Mouse (Mus musculus): ENCODE measurements at regions not wholly inside any gene's neighbourhood (a gene's known extent, or its start where the extent isn't known, plus 50 kb on each side); places are given as distances from the start of the nearest gene placed in this dataset.
A peak's percentile ranks its signal among the peaks of the same experiment; 100 is the strongest.

GRCm38 (mm10) chr3:137156250-137156975, 184.5 kb upstream of the Emcn start:
- H3K36me3 ChIP-seq: no peaks in the 10 kb centered on the region
- no peaks in the 10 kb centered on the region for H3K9me3 ChIP-seq
- no peak for ATAC-seq (ENCODE audit: insufficient read depth, low FRiP score, low read depth)
- no peak overlapping the region for H3K9ac ChIP-seq
- no peak overlapping the region for H3K4me3 ChIP-seq (replicated peaks)
- no peaks in the 10 kb centered on the region for H3K27me3 ChIP-seq (replicated peaks)
- no peaks in the 10 kb centered on the region for H3K4me1 ChIP-seq
- H3K27ac ChIP-seq: no peak overlapping the region
- WGBS: 61% methylated on average over 11 of the region's 11 CpGs
- H3K4me2 ChIP-seq: 0 out of 2 replicates have a peak overlapping the region, but pooled peaks have one; percentile 23

GRCm38 (mm10) chr3:137189035-137189434, 151.8 kb upstream of the Emcn start:
- no peak for ATAC-seq (ENCODE audit: insufficient read depth, low FRiP score, low read depth)
- Histone ChIP-seq H3K4me1 (no peaks in the 10 kb centered on the region), H3K9ac (no peak overlapping the region), H3K4me3 (replicated peaks) (no peak overlapping the region), H3K4me2 (no peak overlapping the region), H3K27ac (no peak overlapping the region), H3K36me3 (no peaks in the 10 kb centered on the region), H3K27me3 (replicated peaks) (no peaks in the 10 kb centered on the region), H3K9me3 (no peaks in the 10 kb centered on the region)
- WGBS: 59% methylated on average over 1 of the region's 1 CpGs

- Histone ChIP-seq H3K4me2 (no peak overlapping the region), H3K27ac (no peak overlapping the region), H3K4me3 (replicated peaks) (no peak overlapping the region), H3K4me1 (no peaks in the 10 kb centered on the region), H3K9ac (no peak overlapping the region), H3K9me3 (no peaks in the 10 kb centered on the region), H3K36me3 (no peaks in the 10 kb centered on the region), H3K27me3 (replicated peaks) (no peaks in the 10 kb centered on the region)
- no peak for ATAC-seq (ENCODE audit: insufficient read depth, low FRiP score, low read depth)
- WGBS: 65% methylated on average over 5 of the region's 5 CpGs
These were observed 150.4 kb upstream of the Emcn start for GRCm38 (mm10) chr3:137190489-137190888.

- Histone ChIP-seq H3K27me3 (replicated peaks) (no peaks in the 10 kb centered on the region), H3K27ac (no peak overlapping the region), H3K9ac (no peak overlapping the region), H3K9me3 (no peaks in the 10 kb centered on the region), H3K4me2 (no peak overlapping the region), H3K4me1 (no peaks in the 10 kb centered on the region), H3K4me3 (replicated peaks) (no peak overlapping the region), H3K36me3 (no peaks in the 10 kb centered on the region)
- ATAC-seq (ENCODE audit: insufficient read depth, low FRiP score, low read depth): no peak
- WGBS: 81% methylated on average over 4 of the region's 4 CpGs
These were observed 149.9 kb upstream of the Emcn start for GRCm38 (mm10) chr3:137191009-137191408.

GRCm38 (mm10) chr3:137193873-137194272, 147.0 kb upstream of the Emcn start:
- WGBS: 73% methylated on average over 1 of the region's 1 CpGs
- no peaks in the 10 kb centered on the region for H3K9me3 ChIP-seq

GRCm38 (mm10) chr3:137211667-137212066, 129.2 kb upstream of the Emcn start:
- ATAC-seq (ENCODE audit: insufficient read depth, low FRiP score, low read depth): no peak
- no peaks in the 10 kb centered on the region for H3K9me3 ChIP-seq
- no peaks in the 10 kb centered on the region for H3K36me3 ChIP-seq
- no peaks in the 10 kb centered on the region for H3K27me3 ChIP-seq (replicated peaks)
- 81% methylated on average over 3 of the region's 3 CpGs for WGBS
- H3K4me3 ChIP-seq (replicated peaks): no peak overlapping the region
- H3K27ac ChIP-seq: no peak overlapping the region
- no peak overlapping the region for H3K9ac ChIP-seq
- no peak overlapping the region for H3K4me2 ChIP-seq
- no peaks in the 10 kb centered on the region for H3K4me1 ChIP-seq

More at GRCm38 (mm10) chr3:137193873-137194272, 147.0 kb upstream of the Emcn start:
- Histone ChIP-seq H3K4me2 (no peak overlapping the region), H3K36me3 (no peaks in the 10 kb centered on the region), H3K9ac (no peak overlapping the region), H3K4me3 (replicated peaks) (no peak overlapping the region), H3K27ac (no peak overlapping the region), H3K27me3 (replicated peaks) (no peaks in the 10 kb centered on the region), H3K4me1 (no peaks in the 10 kb centered on the region)
- ATAC-seq (ENCODE audit: insufficient read depth, low FRiP score, low read depth): no peak

- Histone ChIP-seq H3K4me3 (replicated peaks) (no peak overlapping the region), H3K4me1 (no peaks in the 10 kb centered on the region), H3K27ac (no peak overlapping the region), H3K9me3 (no peaks in the 10 kb centered on the region), H3K9ac (no peak overlapping the region), H3K36me3 (no peaks in the 10 kb centered on the region), H3K4me2 (no peak overlapping the region), H3K27me3 (replicated peaks) (no peaks in the 10 kb centered on the region)
- 76% methylated on average over 1 of the region's 1 CpGs for WGBS
- no peak for ATAC-seq (ENCODE audit: insufficient read depth, low FRiP score, low read depth)
These were observed 124.8 kb upstream of the Emcn start for GRCm38 (mm10) chr3:137216036-137216435.

- H3K9ac ChIP-seq: no peak overlapping the region
- H3K4me2 ChIP-seq: no peak overlapping the region
- no peaks in the 10 kb centered on the region for H3K27me3 ChIP-seq (replicated peaks)
These were observed 123.6 kb upstream of the Emcn start for GRCm38 (mm10) chr3:137217245-137217644.

GRCm38 (mm10) chr3:137217926-137218325, 122.9 kb upstream of the Emcn start:
- Histone ChIP-seq H3K4me2 (no peak overlapping the region), H3K9me3 (no peaks in the 10 kb centered on the region), H3K9ac (no peak overlapping the region), H3K4me1 (no peaks in the 10 kb centered on the region), H3K27ac (no peak overlapping the region), H3K27me3 (replicated peaks) (no peaks in the 10 kb centered on the region), H3K4me3 (replicated peaks) (no peak overlapping the region), H3K36me3 (no peaks in the 10 kb centered on the region)
- WGBS: 88% methylated on average over 5 of the region's 5 CpGs
- ATAC-seq (ENCODE audit: insufficient read depth, low FRiP score, low read depth): no peak

More at GRCm38 (mm10) chr3:137217245-137217644, 123.6 kb upstream of the Emcn start:
- Histone ChIP-seq H3K36me3 (no peaks in the 10 kb centered on the region), H3K4me3 (replicated peaks) (no peak overlapping the region), H3K4me1 (no peaks in the 10 kb centered on the region), H3K27ac (no peak overlapping the region), H3K9me3 (no peaks in the 10 kb centered on the region)
- no peak for ATAC-seq (ENCODE audit: insufficient read depth, low FRiP score, low read depth)

GRCm38 (mm10) chr3:137226151-137226550, 114.7 kb upstream of the Emcn start:
- ATAC-seq (ENCODE audit: insufficient read depth, low FRiP score, low read depth): no peak
- H3K4me2 ChIP-seq: no peak overlapping the region
- H3K27me3 ChIP-seq (replicated peaks): no peaks in the 10 kb centered on the region
- WGBS: 82% methylated on average over 1 of the region's 1 CpGs
- H3K27ac ChIP-seq: no peak overlapping the region
- H3K4me3 ChIP-seq (replicated peaks): no peak overlapping the region
- no peaks in the 10 kb centered on the region for H3K36me3 ChIP-seq
- no peaks in the 10 kb centered on the region for H3K4me1 ChIP-seq
- H3K9ac ChIP-seq: no peak overlapping the region
- H3K9me3 ChIP-seq: no peaks in the 10 kb centered on the region

- no peak overlapping the region for H3K27ac ChIP-seq
- 75% methylated on average over 5 of the region's 5 CpGs for WGBS
- no peaks in the 10 kb centered on the region for H3K9me3 ChIP-seq
- no peaks in the 10 kb centered on the region for H3K36me3 ChIP-seq
- H3K9ac ChIP-seq: no peak overlapping the region
- H3K27me3 ChIP-seq (replicated peaks): no peaks in the 10 kb centered on the region
- no peaks in the 10 kb centered on the region for H3K4me1 ChIP-seq
- no peak overlapping the region for H3K4me2 ChIP-seq
- ATAC-seq (ENCODE audit: insufficient read depth, low FRiP score, low read depth): no peak
- no peak overlapping the region for H3K4me3 ChIP-seq (replicated peaks)
These were observed 113.6 kb upstream of the Emcn start for GRCm38 (mm10) chr3:137227122-137227838.

- Histone ChIP-seq H3K36me3 (no peaks in the 10 kb centered on the region), H3K27ac (no peak overlapping the region), H3K4me3 (replicated peaks) (no peak overlapping the region), H3K4me2 (no peak overlapping the region), H3K27me3 (replicated peaks) (no peaks in the 10 kb centered on the region), H3K9me3 (no peaks in the 10 kb centered on the region), H3K4me1 (no peaks in the 10 kb centered on the region), H3K9ac (no peak overlapping the region)
- no peak for ATAC-seq (ENCODE audit: insufficient read depth, low FRiP score, low read depth)
- WGBS: 83% methylated on average over 5 of the region's 5 CpGs
These were observed 112.5 kb upstream of the Emcn start for GRCm38 (mm10) chr3:137228416-137228815.
